Mouse (Mus musculus) c-Kit-positive CD71-positive TER-119-negative erythroid progenitor cells, embryonic 14.5 days (primary cell): Measurements from ENCODE around the gene Hyal5.

Experiments
- DNase-seq: peaks from one replicate; pipeline ENCODE4 v3.0.0-alpha.2; 2013; ENCODE audit warnings: low read depth

The Hyal5 gene

DNA sequence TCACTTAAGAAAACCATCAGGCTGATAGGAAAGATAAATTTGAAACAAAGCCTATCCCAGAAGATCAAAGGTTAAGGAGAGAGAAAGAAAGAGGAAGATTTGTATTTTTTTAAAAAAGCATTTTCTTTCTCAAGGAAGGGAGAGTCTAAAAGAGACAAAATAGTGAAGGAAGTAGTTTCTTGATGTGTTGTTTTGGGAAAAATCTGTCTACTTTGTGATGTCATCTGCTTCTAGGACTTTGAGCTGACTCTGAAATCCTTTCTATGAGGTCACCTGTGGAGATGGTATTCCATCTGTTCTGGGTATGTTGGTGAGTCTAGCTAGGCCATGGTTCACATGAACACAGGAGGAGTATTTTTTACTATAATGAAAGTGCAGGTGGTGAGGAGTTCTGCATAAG lies at the start of gene Hyal5:
Gene Hyal5 (plus strand): TSS at position 301 of the 400 bp plus-strand sequence.
- no peak for DNase-seq

DNA sequence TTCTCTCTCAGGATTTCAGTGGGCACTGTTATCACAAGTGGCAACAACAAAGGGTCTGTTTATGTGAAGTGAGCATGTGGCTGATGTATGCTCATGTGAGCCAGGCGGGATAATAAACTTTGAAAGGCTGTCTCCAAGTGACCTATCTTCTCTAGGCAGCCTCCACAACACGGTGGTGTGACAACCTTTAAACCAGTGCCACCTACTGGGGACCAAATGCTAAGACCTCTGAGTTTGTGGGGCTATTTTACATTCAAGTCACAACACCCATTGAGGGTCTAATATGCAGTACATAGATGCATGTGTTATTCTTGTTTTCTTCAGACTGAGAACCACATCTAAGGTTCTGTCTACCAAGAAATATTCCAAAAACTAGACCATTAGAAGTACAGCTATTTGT lies 35.7 kb upstream of the Hyal5 start:
- DNase-seq, result no peak

DNA sequence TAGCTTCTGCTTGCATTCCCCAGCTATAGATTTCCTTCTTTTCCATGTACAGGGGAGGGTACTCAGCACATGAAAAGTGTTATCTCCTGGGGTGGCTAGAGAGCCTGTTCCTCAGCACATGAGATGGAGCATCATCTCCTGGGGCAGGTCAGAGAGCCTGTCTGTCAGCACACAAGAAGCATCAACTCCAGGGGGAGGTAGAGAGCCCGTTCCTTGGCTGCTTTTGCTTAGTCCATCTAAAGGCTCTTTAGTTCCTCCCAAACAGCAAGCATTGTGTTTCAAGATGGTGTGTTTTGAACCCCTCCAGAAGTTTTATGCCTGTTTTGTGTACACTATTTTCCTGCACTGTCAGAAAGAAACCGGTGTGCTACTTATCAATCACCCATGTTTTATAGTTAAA lies 2.5 kb downstream of the Hyal5 start:
- no peak for DNase-seq

GRCm38 (mm10) chr6:24863649-24864048 lies 5.9 kb downstream of the Hyal5 start:
- no peak for DNase-seq

- no peak for DNase-seq
Observed at GRCm38 (mm10) chr6:24894146-24894873, 36.5 kb downstream of the Hyal5 start.

DNA sequence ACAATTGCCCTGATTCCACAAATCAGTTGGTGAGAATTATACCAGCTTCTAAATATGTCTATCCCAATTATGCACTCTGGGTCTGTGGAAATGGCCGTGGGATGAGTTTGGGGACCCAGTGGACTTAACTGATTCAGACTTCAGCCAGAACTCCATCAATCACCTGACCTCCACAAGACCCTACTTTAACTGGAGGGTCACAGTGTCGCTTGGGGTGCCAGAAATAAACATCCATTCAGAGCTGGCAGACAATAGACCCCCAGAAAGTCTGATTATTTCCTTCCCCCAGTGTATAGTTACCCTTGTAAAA lies 37.0 kb downstream of the Hyal5 start:
- no peak for DNase-seq

- no peak for DNase-seq
Observed at GRCm38 (mm10) chr6:24905101-24905500, 47.3 kb downstream of the Hyal5 start.

GRCm38 (mm10) chr6:24907824-24908223 lies 50.0 kb downstream of the Hyal5 start:
- DNase-seq, result no peak

- no peak for DNase-seq
Observed at GRCm38 (mm10) chr6:24910016-24910727, 52.4 kb downstream of the Hyal5 start.

DNA sequence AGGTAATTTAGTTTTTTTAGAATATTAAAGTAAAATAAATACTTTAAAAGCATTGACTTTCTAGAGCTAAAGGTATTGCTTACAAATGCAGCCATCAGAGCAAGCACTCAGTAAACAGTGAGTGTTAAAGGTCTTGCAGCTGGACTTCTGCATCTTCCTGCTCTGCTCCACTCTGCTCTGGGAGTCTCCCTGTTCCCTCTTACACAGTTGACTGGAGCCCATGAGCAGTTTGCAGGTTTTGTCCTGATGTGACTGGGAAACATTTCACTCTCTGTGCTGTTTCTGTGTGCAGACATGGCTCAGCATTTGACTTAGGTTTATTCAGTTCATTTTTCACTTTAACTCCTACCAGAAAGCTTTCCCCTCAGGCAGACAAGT lies 52.9 kb downstream of the Hyal5 start:
- DNase-seq, result no peak

GRCm38 (mm10) chr6:24913591-24913990 lies 55.8 kb downstream of the Hyal5 start:
- no peak for DNase-seq

DNA sequence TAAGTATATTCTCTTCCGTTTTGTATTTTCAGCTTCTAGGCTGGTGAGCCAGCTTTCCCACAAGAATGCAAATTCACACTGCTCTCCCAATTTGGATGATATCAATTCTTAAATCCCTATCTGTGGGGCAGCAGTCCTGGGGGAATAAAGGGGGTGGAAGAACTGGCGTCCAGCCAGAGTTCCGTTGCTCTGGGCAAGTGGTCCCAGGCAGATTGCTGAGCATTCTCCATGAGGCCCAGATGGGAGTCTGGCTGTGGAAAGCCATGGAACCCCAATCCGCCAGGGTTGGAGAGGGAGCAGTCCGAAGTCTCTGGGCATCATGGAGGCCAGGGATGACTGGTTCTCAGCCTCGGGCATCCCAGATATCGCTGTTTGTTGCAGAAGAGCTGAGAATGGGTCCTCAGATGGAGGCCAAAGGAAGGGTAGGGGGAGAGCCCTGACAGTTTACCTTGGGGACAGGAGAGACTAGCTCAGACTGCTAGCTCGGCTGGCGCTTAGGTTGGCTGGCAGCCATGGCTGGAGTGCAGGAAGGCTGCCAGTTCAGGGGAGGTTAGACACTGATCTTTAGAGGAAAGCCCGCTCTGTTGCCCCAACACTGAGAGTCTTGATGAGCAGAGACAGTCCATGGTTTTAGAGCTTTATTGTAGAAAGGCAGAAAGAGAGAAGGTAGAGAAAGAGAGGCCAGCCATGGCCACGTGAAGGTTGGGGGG lies 67.4 kb downstream of the Hyal5 start:
- no peak for DNase-seq
